Mouse (Mus musculus) forebrain, embryonic 16.5 days (tissue): ENCODE results near the gene Nlk. TPM values are rescaled to one million over a fixed set of nuclear protein-coding genes. Genes with fewer than 3 reads are reported as not detected.
"Not testable (repeated sequence)": the region's sequence is repeated elsewhere in the genome, so short reads cannot be mapped to it uniquely, and the experiment has no call there.

Experiments
- ATAC-seq: fragments of 200-750 bp; cut with Nextera tagmentation; 2 replicates; pipeline ENCODE4 v1.8.0; 2017; ENCODE audit warnings: mild to moderate bottlenecking, moderate library complexity
- H3K27ac ChIP-seq: fragments of 300-500 bp; sonication (generic); 2 replicates; pipeline ENCODE4 v1.5.1; 2014; ENCODE audit warnings: low read length, control low read depth
- H3K27me3 ChIP-seq: fragments of 300-500 bp; sonication (generic); replicated peaks from 2 replicates; pipeline ENCODE4 v1.6.1; 2014; ENCODE audit warnings: low read length; ENCODE audit not compliant: control insufficient read depth, insufficient read depth
- H3K36me3 ChIP-seq: fragments of 300-500 bp; sonication (generic); 2 replicates; pipeline ENCODE4 v1.6.1; 2014; ENCODE audit not compliant: control insufficient read depth, insufficient read depth
- H3K4me1 ChIP-seq: fragments of 300-500 bp; sonication (generic); replicated peaks from 2 replicates; pipeline ENCODE4 v1.6.1; 2014; ENCODE audit warnings: low read length; ENCODE audit not compliant: control insufficient read depth, insufficient read depth
- H3K4me2 ChIP-seq: fragments of 300-500 bp; sonication (generic); 2 replicates; pipeline ENCODE4 v1.6.1; 2014; ENCODE audit warnings: mild to moderate bottlenecking, low read length, control low read depth
- H3K4me3 ChIP-seq: fragments of 300-500 bp; sonication (generic); replicated peaks from 2 replicates; pipeline ENCODE4 v1.5.1; 2014; ENCODE audit warnings: mild to moderate bottlenecking, low read length, control low read depth
- H3K9ac ChIP-seq: fragments of 300-500 bp; sonication (generic); replicated peaks from 2 replicates; pipeline ENCODE4 v1.6.1; 2014; ENCODE audit warnings: low read depth, low read length, control low read depth
- H3K9me3 ChIP-seq: fragments of 300-500 bp; sonication (generic); 2 replicates; pipeline ENCODE4 v1.6.1; 2016; ENCODE audit warnings: low read length; ENCODE audit not compliant: control insufficient read depth
- WGBS: fragments of 180-500 bp; shearing (Covaris S2); extraction: QIAGEN DNeasy Blood & Tissue Kit; methylation state at CpG from one replicate; pipeline ENCODE4 v1.1.7; 2014; 5-methylcytosine and 5-hydroxymethylcytosine counted together
- polyA plus RNA-seq: library from polyadenylated mRNA; unstranded; fragments of >200 nt; fragmentation: Nextera tagmentation; extraction: Ambion mirVana; gene quantifications from 2 replicates; pipeline ENCODE4 v1.2.1, GENCODE M21; 2015

The Nlk gene
- polyA plus RNA-seq, 1 experiment from 2014 or later: 31.2 TPM

DNA sequence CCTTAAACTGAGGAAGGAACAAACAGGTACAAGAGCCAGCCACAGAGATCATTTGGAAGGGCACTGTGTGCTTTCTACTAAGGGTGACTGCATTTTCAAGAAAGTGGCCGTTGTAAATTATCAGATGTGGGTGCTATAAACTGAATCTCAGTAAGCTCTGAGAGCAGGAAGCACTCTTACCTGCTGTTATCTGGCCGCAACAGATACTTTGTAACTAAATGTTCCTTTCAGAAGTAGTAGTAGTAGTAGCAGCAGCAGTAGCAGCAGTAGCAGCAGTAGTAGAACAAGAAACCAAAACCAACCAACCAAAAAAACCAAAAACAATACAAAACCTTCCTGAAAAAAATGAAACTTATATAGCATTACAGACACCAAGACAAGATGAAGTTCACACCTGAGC lies 101.4 kb downstream of the Nlk start:
- Histone ChIP-seq H3K4me3 (no peak overlapping the region), H3K9ac (no peak overlapping the region), H3K4me2 (no peak overlapping the region), H3K36me3 (no peaks in the 10 kb centered on the region), H3K27me3 (no peaks in the 10 kb centered on the region), H3K27ac (no peak overlapping the region), H3K9me3 (no peaks in the 10 kb centered on the region), H3K4me1 (peaks cover 4% of the 10 kb centered on the region)
- ATAC-seq: no peak
- 91% methylated on average over 2 of the region's 2 CpGs for WGBS

DNA sequence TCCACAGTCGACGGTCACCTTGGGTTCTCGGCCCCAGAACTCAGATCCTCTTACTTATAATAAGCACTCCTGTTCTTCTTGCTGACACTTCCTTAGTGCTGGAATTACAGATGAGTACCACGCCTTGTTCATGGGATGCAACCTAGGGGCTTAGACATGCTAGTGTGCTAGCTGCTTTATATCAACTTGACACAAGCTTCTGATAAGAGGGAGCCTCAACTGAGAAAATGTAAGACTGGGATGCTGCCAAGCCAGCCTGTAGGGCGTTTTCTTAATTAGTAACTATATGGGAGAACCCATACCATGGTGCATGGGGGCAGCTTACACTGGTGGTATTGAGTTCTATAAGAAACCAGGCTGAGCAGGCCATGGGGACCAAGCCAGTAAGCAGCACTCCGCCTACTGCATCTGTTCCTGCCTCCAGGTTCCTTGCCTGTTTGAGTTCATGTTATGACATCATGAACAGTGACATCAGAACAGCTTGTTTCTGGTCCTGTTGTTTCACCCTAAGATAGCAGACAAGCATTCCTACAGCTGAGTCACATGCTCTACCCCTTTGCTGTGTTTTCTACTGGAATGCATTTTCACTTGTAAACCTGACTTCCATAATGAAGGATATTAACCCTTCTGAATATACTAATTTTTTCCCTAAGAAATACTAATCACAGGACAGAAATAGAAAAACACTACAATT lies 102.8 kb downstream of the Nlk start:
- Histone ChIP-seq H3K9me3 (no peaks in the 10 kb centered on the region), H3K4me3 (no peak overlapping the region)

GRCm38 (mm10) chr11:78587677-78588076 lies 109.5 kb downstream of the Nlk start:
- H3K4me2 ChIP-seq, H3K9ac ChIP-seq, ATAC-seq, H3K27me3 ChIP-seq, H3K27ac ChIP-seq, H3K9me3 ChIP-seq, H3K4me1 ChIP-seq, H3K4me3 ChIP-seq: not testable (repeated sequence)
- 91% methylated on average over 1 of the region's 1 CpGs for WGBS
- peaks cover 14% of the 10 kb centered on the region for H3K36me3 ChIP-seq

More for the DNA sequence above, 102.8 kb downstream of the Nlk start:
- Histone ChIP-seq H3K4me2 (no peak overlapping the region), H3K9ac (no peak overlapping the region), H3K36me3 (no peaks in the 10 kb centered on the region), H3K27ac (no peak overlapping the region), H3K4me1 (peaks cover 4% of the 10 kb centered on the region), H3K27me3 (no peaks in the 10 kb centered on the region)
- no peak for ATAC-seq
- 89% methylated on average over 6 of the region's 6 CpGs for WGBS

DNA sequence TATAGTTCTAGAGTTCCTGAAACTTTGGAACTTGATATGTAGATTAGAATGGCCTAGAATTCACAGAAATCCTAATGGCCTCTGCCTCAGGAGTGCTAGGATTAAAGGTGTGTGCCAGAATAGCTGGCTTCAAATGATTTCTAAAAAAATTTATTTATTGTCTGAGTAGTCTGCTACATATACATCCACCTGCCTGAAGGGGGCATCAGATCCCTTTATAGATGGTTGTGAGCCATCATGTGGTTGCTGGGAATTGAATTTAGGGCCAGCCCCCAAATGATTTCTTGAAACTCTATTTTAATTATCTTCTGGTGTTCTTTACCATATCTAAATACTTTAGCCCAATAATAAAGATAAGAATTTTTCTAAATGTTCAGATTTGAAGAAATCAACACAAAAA lies 111.1 kb downstream of the Nlk start:
- Histone ChIP-seq H3K9me3 (no peaks in the 10 kb centered on the region), H3K9ac (no peak overlapping the region), H3K4me3 (no peak overlapping the region), H3K4me2 (no peak overlapping the region), H3K36me3 (peaks cover 14% of the 10 kb centered on the region), H3K27ac (no peak overlapping the region), H3K27me3 (no peaks in the 10 kb centered on the region), H3K4me1 (no peaks in the 10 kb centered on the region)
- no peak for ATAC-seq

DNA sequence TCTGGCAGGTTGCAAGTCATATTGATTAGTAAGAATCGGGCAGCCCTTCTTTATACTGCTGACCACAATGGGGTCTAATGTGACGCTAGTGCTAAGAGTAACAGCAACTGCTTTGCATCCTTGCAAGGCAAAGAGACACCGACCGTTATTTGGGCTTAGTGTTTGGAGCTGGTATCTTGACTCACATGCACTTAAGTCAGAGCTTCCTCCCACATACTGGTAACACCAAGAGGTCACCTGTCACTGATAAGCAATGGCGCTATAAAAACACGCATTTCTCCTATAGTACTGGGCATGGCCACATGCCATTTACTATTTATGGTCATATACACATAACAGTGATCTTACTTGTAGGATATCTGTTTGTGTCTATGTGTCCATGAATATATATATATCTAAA lies 114.3 kb downstream of the Nlk start:
- Histone ChIP-seq H3K4me3 (no peak overlapping the region), H3K27ac (no peak overlapping the region), H3K4me2 (no peak overlapping the region), H3K27me3 (no peaks in the 10 kb centered on the region), H3K4me1 (no peaks in the 10 kb centered on the region), H3K9ac (no peak overlapping the region), H3K9me3 (no peaks in the 10 kb centered on the region), H3K36me3 (peaks cover 21% of the 10 kb centered on the region)
- 90% methylated on average over 6 of the region's 6 CpGs for WGBS
- ATAC-seq: no peak

DNA sequence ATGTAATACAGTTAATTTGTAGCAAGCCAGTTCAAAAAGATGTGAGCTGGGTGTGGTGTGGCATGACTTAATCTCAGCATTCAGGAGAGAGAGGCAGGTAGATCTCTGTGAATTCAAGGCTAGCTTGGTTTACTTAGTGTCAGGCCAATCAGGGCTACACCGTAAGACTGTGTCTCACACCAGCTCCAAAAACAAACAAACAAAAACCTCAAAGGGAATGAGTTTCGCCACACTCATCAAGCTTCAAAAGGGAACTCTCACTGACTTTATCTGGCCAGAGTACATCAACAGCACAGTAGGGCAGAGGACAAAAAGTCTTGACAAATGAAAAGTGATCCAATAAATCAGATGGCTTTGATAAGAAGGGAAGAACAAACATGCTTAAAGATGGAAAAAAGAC lies 122.2 kb downstream of the Nlk start:
- no peak overlapping the region for H3K27ac ChIP-seq

GRCm38 (mm10) chr11:78574536-78574935 lies 122.6 kb downstream of the Nlk start:
- ATAC-seq: no peak
- Histone ChIP-seq H3K27ac (no peak overlapping the region), H3K4me3 (no peak overlapping the region), H3K4me1 (no peaks in the 10 kb centered on the region), H3K36me3 (peaks cover 8% of the 10 kb centered on the region), H3K27me3 (no peaks in the 10 kb centered on the region), H3K9ac (no peak overlapping the region), H3K9me3 (no peaks in the 10 kb centered on the region), H3K4me2 (no peak overlapping the region)
- WGBS: 96% methylated on average over 3 of the region's 3 CpGs

More for the DNA sequence above, 122.2 kb downstream of the Nlk start:
- no peak overlapping the region for H3K4me2 ChIP-seq
- ATAC-seq: no peak
- WGBS: 84% methylated on average over 2 of the region's 2 CpGs
- H3K9ac ChIP-seq: no peak overlapping the region
- H3K4me3 ChIP-seq: no peak overlapping the region
- H3K4me1 ChIP-seq: no peaks in the 10 kb centered on the region
- peaks cover 8% of the 10 kb centered on the region for H3K36me3 ChIP-seq
- H3K27me3 ChIP-seq: no peaks in the 10 kb centered on the region
- H3K9me3 ChIP-seq: no peaks in the 10 kb centered on the region

DNA sequence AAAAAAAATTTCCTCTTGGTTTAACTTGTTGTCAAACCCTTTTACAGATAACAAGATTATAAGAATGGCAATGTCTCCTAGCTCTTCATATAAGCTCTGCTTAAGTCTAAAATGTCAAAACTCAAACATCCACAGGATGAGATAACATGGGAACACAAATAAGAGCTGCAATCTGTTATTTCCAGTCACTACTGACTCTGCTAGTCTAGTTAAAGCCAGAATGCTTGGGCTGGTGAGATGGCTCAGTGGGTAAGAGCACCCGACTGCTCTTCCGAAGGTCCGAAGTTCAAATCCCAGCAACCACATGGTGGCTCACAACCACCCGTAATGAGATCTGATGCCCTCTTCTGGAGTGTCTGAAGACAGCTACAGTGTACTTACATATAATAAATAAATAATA lies 123.1 kb downstream of the Nlk start:
- H3K9ac ChIP-seq, H3K27me3 ChIP-seq, H3K4me1 ChIP-seq, H3K9me3 ChIP-seq, H3K36me3 ChIP-seq, H3K27ac ChIP-seq, H3K4me2 ChIP-seq, ATAC-seq, H3K4me3 ChIP-seq: not testable (repeated sequence)
- WGBS: 91% methylated on average over 3 of the region's 4 CpGs

- H3K9ac ChIP-seq: no peak overlapping the region
- ATAC-seq: no peak
- H3K27me3 ChIP-seq: no peaks in the 10 kb centered on the region
- H3K4me3 ChIP-seq: no peak overlapping the region
- H3K36me3 ChIP-seq: peaks cover 11% of the 10 kb centered on the region
- H3K27ac ChIP-seq: no peak overlapping the region
- 93% methylated on average over 6 of the region's 6 CpGs for whole genome bisulfite sequencing
- H3K4me2 ChIP-seq: no peak overlapping the region
- H3K4me1 ChIP-seq: no peaks in the 10 kb centered on the region
- no peaks in the 10 kb centered on the region for H3K9me3 ChIP-seq
Measured at GRCm38 (mm10) chr11:78571854-78572253, 125.3 kb downstream of the Nlk start.

- Histone ChIP-seq H3K4me3 (no peak overlapping the region), H3K27ac (no peak overlapping the region), H3K9me3 (no peaks in the 10 kb centered on the region), H3K27me3 (no peaks in the 10 kb centered on the region), H3K4me2 (no peak overlapping the region), H3K36me3 (peaks cover 11% of the 10 kb centered on the region), H3K9ac (no peak overlapping the region), H3K4me1 (no peaks in the 10 kb centered on the region)
- 92% methylated on average over 8 of the region's 8 CpGs for WGBS
- ATAC-seq: no peak
Measured at GRCm38 (mm10) chr11:78571441-78571840, 125.7 kb downstream of the Nlk start.
